Mouse (Mus musculus): Measurements from ENCODE around the gene Pde4dip. TPM values are rescaled to one million over a fixed set of nuclear protein-coding genes. Genes with fewer than 3 reads are reported as not detected.

Gene Pde4dip
- polyA plus RNA-seq, 2 experiments from 2014 or later, result 8.0 to 10.8 TPM

DNA sequence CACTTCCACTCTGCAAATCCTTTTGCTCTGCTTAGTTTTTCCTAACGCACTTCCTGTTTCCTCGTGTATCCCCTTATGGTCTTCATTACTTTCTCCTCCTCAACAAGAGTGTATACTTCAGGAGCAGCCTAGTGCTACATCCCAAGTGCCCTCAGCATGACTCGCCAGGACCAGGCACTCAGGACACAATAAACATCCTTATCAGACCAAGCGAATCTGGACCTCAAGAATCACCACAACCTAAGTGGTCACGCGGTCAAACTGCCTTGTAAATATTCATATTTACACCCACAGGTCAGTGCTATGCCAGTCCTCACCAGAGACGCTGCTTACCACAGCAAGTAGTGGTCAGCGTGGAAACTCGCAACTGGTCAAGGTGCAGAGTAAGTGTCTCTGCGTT is 139.7 kb downstream of the Pde4dip start:
- ATAC-seq, result no peak

DNA sequence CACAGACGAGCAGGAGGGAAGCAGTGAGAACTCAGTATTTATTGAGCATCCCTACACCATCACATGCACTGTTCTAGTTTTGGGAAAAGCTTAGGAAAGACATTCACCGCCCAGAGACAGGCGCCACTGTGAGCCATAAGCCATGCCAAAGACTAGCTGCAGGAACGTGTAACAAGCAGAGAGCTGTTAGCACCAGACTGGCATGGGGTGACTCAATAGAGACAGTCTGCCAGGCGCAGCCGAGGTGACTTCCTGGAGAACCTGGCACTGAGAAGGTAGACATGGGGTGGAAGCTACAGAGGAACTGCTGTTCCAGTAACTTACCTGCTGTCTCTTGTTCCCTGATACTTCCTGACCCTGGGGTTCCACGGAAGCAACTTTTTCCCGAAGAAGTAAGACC is 145.7 kb downstream of the Pde4dip start:
- ATAC-seq, result no peak

DNA sequence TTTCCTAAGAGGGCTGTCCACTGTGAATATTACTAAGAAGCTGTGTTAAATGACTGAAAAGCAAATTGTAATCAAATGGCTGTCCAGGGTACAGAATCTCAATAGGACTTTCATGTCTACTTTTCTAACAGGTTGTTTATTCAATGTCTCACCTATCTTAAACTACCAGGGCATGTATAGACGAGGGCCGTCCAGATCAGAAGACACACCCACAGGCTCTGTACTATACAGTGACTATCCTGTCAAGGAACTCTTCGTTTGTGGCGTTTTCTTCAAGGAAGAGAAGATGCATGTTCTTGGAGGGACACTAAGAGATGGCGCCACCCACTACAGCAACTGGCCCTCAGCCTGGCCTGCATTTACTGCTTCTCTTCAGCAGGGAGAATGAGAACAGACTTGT is 152.9 kb downstream of the Pde4dip start:
- no peak for ATAC-seq

DNA sequence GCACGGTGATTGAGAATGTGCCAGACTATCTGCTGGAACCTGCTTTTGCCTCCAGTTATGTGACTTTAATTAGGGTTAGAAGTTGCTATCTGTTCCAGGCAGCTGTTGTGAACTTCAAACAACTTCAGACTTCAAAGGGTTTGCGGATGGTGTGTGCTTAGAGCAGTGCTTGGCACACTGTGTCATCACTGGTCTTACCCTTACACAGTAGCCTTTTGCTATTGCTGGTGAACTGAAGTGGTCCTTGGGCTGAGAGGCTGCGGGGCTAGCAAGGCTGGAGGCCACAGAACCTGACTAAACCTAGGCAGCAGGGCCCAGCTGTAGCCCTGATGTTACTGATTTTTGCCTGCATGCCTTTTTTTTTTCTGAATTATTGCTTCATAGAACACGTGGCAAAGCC is 154.2 kb downstream of the Pde4dip start:
- no peak for ATAC-seq

DNA sequence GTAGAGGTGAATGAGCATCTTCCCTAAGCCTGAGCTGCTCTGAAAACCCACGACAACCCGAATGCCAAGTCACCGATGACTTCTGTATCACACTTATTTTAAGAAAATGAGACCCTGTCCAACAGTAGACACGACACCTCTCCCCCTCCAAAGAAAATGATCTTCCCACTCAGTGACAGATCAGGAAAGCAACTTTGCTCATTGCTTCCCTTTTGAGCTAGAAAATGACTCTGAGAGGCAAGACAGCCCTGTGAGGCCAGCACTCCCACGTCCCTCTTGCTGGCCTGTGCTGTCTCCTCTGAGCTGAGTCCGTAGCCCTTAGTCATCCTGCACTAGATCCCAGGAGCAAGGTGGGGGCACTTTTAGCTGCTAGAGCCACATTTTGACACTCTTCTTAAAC is 155.9 kb downstream of the Pde4dip start:
- ATAC-seq, result no peak

DNA sequence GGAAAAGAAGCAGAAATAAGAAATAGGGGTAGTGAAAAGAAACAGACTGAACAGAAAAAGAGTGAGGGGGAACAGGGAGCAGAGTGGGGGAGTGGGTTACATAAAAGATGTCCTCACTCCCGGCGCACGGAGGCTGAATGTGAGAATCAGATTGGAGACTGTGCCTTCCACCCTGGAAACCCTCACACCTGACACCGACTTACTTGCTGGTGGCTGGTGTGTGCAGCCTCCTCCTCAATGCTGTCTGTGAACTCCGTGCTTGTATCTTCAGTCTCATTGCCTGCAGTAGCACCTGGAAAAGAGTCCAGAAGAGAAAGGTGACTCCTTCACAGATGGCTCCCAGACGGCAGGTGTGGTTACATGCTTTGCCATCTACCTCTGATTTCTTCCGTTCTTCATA is 157.9 kb downstream of the Pde4dip start:
- ATAC-seq, result no peak

DNA sequence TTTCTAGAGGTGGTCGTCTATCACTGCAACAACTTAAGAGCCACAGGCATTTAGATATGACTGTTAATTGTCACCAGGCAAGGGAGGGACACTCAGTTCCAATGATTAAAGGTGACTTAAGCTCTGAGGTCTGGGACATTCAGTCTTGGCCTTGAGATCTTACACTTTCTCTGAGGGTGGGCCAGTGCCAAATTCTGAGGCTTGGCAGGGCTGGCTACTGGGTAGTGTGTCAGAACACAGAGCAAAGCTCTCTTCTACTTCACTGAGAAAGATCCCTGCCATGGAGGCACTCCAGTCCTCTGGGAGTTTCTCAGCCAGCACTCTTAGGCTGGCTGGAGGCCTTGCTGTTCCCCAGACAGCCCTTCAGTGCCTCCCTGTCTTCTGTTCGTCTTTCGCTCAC is 158.4 kb downstream of the Pde4dip start:
- no peak for ATAC-seq

DNA sequence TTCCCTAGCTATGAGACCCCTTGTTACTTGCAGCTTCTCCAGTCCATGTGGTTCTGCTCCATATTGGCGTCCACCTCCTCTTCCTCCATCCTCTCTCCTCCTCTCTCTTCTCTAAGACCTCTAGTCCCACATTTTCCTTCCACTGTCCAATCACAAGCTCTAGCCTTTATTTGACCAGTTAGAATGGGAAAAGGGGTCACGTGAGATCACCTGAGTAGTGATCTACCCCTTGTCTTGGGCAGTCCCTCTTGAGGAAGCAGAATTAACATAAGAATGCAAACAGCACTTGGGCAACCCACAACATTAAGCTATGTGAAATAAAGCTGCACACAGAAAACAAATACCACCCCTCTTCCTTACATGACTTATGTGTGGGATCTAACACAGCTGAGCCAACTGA is 160.7 kb downstream of the Pde4dip start:
- no peak for ATAC-seq

DNA sequence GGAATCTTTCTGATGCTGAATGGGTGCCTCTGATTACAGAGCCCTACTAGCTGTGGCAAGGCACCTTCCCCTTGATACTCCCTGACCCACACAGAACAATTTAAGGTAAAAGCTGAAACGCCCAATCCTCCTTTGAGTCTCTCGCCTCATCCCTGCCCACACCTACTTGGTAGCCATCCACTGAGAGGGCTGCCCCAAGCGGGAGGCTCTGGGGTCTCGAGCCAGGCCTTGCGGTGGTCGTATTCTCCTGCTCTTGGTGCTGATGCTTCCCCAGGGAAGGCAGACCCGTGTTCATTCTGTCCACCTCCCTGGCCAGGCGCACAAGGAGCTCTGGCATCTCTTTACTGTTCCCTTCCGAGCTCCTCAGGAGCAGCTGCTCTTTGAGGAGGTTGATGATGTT is 169.4 kb downstream of the Pde4dip start:
- ATAC-seq, result no peak

DNA sequence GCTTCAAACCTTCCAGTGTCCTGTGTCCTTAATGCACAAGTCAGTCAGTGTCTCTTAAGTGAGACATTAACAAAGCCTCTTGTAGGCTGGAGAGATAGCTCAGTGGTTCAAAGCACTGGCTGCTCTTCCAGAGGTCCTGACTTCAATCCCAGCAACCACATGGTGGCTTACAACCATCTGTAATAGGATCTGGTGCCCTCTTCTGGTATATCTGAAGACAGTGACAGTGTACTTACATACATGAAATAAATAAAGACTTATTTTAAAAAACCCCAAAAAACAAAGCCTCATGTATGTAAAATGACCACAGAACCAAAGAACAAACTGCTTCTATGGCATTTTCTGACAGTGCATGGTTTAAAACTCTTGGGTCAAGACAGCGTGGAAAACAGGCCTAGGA is 172.6 kb downstream of the Pde4dip start:
- ATAC-seq, result no peak

DNA sequence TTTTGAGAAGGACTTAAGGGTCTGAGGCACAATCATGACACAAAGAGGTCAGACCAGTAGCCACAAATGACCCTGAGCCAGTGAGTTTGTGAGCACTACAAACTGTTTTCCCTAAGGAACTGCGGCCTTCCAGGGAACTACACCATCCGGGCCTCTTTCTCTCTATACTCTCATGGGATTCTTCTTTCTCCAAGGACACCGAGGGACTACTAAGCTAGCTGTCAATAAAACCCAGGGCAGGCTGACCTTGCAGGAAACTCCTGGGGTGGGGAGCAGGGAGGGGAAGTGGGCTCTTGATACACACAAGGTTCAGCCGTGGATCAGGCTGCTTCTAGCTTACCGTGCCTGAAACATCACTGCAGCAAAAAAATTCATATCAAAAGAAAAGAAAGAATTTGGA is 177.6 kb downstream of the Pde4dip start:
- no peak for ATAC-seq

DNA sequence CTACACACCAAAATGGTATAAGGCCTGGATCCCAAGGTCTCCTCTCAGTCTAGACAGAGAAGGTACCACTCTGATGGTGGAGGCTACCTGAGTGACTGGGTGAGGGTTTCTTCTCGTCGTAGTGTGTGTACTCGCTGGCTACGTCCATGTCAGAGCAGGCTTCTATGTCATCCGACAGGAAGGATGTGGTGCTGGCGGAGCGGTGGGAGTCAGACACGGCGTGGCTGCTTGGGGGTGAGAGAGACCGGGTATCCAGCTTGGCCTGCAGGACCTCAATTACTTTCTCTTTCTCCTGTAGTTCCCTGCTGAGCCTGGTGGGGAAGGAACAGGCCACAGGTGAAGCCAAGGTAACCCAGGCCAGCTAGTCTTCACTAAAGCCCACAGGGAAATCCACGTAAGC is 178.4 kb downstream of the Pde4dip start:
- no peak for ATAC-seq

DNA sequence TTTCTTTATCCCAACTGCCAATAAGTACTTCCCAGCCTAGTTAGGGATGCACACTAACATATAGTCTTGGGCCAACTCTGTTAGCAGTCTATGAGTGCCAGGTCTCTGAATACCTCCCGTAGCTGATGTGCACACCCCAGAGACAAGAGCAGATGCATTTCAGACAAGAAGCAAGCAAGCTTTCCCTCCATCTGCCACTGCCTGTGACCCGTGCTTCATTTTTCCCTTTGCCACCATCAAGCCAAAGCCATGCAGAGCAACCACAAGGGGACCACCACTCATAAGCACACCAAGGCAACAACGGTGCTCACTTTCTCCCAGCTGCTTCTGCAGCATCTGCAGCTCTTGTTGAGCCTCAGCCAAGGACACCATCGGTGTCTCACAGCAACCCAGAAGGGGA is 181.9 kb downstream of the Pde4dip start:
- ATAC-seq, result no peak

DNA sequence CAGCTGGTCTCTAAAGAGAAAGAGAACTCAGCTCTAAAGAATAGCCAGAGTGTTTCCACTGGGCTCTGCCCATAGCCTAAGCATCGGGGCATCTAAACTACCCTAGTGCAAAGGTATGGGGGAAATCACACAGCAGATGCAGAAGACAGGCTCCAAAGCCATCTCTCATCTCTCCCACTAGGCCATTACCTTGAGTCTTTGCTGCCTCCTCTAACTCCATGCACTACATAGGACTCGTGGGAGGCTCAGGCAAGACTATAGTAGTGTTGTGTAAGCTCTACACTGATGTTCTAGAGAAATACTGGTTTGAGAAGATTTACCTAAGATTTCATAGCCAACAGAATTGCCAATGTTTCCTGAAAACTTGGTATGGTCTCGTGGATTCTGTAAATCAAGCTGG is 183.0 kb downstream of the Pde4dip start:
- no peak for ATAC-seq

DNA sequence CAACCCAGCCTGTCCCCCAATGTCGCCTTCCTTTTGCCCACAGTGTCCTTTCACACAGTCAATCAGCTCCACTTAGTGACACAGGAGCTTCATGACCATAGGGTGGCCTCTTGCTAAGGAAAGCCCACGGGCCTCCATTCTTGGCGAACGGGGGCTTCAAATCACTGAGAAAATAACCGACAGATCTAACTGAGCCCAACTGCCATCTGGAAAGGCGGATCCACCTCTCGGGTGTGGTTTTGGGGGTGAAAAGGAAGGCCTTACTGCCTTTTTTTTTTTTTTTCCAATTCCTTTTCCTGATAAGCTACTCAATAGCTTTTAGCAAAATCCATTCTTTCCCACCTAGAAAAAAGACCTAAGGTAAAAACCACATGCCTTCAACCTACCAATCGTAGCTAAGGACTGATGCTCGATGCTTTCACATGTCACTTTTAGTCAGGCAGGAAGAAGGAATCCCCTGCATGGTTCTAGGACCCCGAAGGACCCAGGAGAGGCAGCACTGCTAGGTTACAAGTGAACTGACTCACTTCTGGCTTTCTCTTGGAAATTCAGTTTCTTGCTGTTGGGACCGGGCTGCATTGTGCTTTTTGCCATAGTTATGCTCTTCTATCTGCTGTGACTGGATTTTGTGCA is 185.9 kb downstream of the Pde4dip start:
- ATAC-seq, result no peak

DNA sequence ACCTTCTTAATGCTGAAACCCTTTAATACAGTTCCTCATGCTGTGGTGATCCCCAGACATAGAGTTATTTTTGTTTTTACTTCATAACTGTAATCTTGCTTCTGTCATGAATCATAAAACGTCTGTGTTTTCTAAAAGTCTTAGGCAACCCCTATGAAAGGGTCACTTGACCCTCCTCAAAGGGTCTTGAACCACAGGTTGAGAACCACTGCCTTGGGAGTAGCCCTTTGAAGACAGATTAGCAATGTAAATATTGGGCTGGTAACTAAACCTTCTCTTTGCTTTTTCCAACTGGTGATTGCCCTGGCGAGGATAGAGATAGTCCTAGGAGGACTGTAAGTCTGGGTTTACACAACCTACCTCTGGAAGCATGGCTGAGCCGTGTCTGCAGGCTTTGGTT is 187.3 kb downstream of the Pde4dip start:
- no peak for ATAC-seq

DNA sequence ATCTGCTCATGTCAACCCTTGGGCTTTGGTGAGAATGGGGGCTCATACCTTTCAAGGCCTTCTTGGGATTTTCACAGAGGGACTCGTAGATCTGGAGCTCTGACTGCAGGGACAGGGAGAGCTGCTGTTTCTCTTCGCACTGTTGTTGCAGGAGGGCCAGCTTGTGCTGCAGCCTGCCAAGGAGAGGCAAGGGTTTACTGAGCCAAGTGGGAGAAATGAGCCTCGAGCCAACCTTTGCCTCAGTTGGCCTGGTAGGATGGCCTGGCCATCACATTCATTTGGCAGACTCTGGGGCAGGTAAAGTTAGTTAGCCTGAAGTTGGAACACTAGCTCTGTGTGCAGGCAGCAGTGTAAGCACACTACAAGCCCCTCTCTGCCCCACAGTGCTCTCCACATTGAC is 189.4 kb downstream of the Pde4dip start:
- no peak for ATAC-seq

DNA sequence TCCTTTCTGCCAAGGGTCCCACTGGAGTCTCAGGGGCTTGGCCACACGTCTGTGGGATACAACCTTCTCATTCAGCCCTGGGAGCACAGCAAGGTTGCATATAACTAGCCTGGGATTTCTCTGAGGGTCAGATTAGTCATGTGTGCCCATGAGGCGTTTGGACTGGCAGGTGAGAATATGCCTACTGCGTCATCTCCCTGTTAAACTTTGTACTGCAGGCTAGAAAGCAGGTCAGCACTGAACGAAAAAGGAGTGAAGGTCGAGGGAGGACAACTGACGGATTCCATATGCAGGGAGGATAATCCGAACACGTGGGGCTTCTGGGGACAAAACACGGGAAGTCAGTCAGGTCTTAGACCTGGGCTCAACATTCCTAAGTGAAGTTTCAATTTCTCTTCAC is 191.2 kb downstream of the Pde4dip start:
- no peak for ATAC-seq

DNA sequence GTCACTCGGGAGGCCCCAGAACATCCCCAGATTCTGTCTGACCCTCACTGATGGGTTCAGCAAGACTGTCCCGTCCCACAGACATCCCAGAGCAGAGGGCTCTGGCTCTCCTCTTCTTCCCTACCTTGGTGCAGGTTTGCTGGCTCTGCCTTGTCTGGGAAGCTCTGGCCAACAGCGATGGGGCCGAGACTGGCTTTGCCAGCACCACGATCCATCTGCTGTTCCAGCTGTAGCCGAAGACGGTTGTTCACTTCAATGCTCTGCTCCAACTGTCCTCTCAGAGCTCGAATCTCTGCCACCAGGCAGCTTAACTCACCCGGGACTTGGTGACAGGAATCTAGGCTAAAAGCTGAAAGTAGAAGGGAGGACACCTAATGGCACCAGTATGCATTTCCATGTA is 191.6 kb downstream of the Pde4dip start:
- no peak for ATAC-seq

DNA sequence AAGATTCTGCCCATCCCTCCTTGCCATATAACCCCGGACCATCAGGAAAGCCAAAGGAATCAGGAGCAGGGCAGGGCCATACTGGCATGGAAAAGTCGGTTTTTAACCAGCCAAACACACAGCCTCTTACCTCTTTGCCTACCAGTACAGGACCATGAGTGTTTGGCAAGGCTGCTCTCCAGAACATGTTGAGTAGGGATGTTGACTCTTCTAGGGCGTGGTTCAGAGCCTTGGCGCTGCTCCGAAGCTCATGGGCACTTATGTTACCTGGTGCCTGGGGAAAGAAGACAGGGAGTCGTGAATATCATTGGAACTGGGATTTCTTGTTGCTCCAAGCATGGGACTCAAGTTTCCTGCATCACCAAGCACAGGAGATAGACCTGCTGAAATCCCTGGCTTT is 194.7 kb downstream of the Pde4dip start:
- ATAC-seq, result no peak

DNA sequence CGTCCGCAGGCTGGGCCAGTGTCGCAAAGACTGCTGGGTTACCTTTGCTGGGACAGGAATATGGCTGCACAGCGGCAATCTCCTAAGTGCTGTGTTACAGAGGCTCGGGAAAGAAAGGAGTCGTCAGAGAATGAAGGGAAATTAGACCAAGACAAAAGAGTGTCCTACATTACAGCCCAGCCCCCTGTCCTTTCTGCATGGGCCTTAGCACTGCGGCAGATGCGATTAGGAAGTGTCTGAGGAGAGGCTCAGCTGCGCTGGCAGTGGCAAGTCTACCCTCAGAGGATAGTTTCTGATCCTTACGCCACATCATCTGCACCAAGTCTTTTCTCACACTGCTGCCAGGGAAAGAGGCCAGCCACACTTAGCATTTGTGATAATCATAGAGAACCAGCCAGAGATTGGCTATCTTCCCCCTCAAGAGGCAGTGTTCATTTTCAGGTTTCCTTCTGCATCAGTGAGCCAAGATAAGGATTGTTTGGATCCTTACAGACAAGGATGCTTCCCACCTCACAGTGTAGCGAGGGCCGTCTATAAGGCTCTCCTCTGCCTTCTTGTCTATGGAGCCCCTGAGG is 197.0 kb downstream of the Pde4dip start:
- no peak for ATAC-seq

DNA sequence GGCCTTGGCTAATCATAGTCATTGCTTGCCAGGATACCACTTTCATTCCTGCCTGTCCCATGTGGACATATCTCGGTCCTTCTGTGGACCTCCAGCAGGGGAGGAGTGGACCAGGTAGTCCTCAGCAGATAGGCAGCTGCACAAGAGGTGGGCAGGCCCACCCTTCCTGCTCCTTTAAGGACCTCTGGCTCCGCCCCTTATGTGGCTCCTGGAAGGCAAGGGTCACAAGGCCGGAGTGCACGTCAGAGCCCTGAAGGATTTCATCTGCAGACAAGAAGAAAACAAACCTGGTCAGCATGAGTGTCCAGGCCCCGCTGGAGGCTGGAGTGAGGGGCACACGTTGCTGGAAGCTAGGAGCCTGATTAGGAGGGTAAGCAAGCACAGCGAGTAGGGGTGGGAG is 197.9 kb downstream of the Pde4dip start:
- no peak for ATAC-seq

DNA sequence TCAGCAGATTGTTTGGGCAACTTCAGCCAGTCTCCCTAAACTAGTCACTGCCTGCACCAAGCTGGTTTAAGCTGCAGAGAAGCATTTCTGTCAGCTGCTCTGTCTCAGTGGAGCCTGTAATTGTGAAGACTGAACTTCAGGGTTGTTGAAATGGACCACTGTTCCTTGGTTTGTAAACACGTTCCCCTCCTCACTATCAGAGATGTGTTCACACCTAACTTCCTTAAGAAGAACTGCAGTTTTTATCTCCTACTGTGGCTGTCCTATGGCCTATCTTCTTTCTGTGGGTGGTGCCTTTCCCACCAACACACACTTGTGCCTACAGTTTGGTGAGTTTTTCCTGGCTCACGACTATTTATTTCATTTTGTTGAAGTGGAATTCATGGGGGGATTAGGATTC is 199.2 kb downstream of the Pde4dip start:
- no peak for ATAC-seq

DNA sequence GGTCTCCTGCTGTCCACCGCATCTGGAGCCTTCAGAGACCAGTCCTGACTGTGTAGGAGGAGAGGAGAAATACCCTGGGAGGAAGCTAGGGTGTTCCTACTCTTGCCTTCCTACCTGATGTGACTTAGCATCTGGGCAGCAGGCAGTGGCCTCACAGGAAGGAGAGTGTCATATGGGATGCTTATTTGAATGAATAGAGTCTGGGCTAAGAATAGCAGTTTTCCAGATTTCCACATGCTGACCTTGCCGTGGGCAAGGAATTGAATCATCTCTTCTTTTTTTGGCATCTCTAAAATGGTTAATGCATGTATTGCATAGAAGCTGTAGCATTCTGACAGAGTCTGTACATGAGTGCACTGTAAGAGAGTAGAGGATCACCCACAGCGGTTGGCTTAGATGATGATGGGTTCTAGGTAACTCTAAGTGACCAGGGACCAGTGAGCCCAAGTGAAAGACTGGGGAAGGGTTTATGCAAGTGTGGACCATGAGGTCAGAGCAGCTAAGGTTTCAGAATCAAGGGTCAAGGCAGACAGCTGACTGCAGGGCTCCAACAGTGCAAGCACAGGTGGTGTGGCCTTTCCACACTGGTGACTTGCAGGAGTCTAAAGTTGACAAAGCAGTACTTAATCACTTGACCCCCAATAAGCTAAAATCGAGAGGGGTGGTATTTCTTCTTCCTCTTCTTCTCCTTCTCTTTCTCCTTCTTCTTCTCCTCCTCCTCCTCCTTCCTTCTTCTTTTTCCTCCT is 202.0 kb downstream of the Pde4dip start:
- no peak for ATAC-seq

Measured in activated CD4-positive, CD25-positive, alpha-beta regulatory T cell, adult 4 months (primary cell).